Mouse (Mus musculus) heart, embryonic 16.5 days (tissue): ENCODE results near the gene Rsu1. TPM values are rescaled to one million over a fixed set of nuclear protein-coding genes. Genes with fewer than 3 reads are reported as not detected.

Experiments used
- ATAC-seq: fragments of 200-750 bp; cut with Nextera tagmentation; replicated peaks from 2 replicates; pipeline ENCODE4 v1.8.0; 2017; ENCODE audit warnings: moderate number of reproducible peaks; ENCODE audit not compliant: insufficient read depth, low FRiP score; ENCODE audit errors: extremely low read depth
- H3K27ac ChIP-seq: fragments of 300-500 bp; sonication (generic); 2 replicates; pipeline ENCODE4 v1.5.1; 2014; ENCODE audit warnings: mild to moderate bottlenecking, low read length, control low read depth, moderate library complexity
- H3K27me3 ChIP-seq: fragments of 300-500 bp; sonication (generic); 2 replicates; pipeline ENCODE4 v1.6.1; 2014; ENCODE audit warnings: low read length, mixed read lengths; ENCODE audit not compliant: control insufficient read depth, insufficient read depth
- H3K36me3 ChIP-seq: fragments of 300-500 bp; sonication (generic); 2 replicates; pipeline ENCODE4 v1.6.1; 2014; ENCODE audit not compliant: control insufficient read depth, insufficient read depth
- H3K4me1 ChIP-seq: fragments of 300-500 bp; sonication (generic); 2 replicates; pipeline ENCODE4 v1.6.1; 2014; ENCODE audit warnings: low read length, mixed read lengths; ENCODE audit not compliant: control insufficient read depth, insufficient read depth
- H3K4me2 ChIP-seq: fragments of 300-500 bp; sonication (generic); 2 replicates; pipeline ENCODE4 v1.6.1; 2014; ENCODE audit warnings: low read depth, mild to moderate bottlenecking, control low read depth, low read length
- H3K4me3 ChIP-seq: fragments of 300-500 bp; sonication (generic); 2 replicates; pipeline ENCODE4 v1.5.1; 2014; ENCODE audit warnings: mild to moderate bottlenecking, control low read depth, low read length
- H3K9ac ChIP-seq: fragments of 300-500 bp; sonication (generic); 2 replicates; pipeline ENCODE4 v1.6.1; 2014; ENCODE audit warnings: low read length, control low read depth
- H3K9me3 ChIP-seq: fragments of 300-500 bp; sonication (generic); replicated peaks from 2 replicates; pipeline ENCODE4 v1.6.1; 2016; ENCODE audit warnings: low read length; ENCODE audit not compliant: control insufficient read depth
- WGBS: fragments of 180-500 bp; shearing (Covaris S2); extraction: QIAGEN DNeasy Blood & Tissue Kit; methylation state at CpG from one replicate; pipeline ENCODE4 v1.1.7; 2014; 5-methylcytosine and 5-hydroxymethylcytosine counted together
- polyA plus RNA-seq: library from polyadenylated mRNA; unstranded; fragments of >200 nt; fragmentation: Nextera tagmentation; extraction: Ambion mirVana; gene quantifications from 2 replicates; pipeline ENCODE4 v1.2.1, GENCODE M21; 2015

Gene Rsu1
- polyA plus RNA-seq, 1 experiment from 2014 or later, result 138 TPM

GRCm38 (mm10) chr2:13268681-13269293 is 2.4 kb downstream of the Rsu1 start:
- Histone ChIP-seq H3K36me3 (peaks cover 2% of the 10 kb centered on the region; the same call in 1 of the 2 replicates), H3K9me3 (no peaks in the 10 kb centered on the region), H3K27me3 (no peaks in the 10 kb centered on the region), H3K4me1 (peaks cover 20% of the 10 kb centered on the region), H3K9ac (no peak overlapping the region), H3K4me2 (no peak overlapping the region), H3K4me3 (no peak overlapping the region), H3K27ac (no peak overlapping the region)
- WGBS, result 83% methylated on average over 4 of the region's 4 CpGs
- no peak for ATAC-seq

DNA sequence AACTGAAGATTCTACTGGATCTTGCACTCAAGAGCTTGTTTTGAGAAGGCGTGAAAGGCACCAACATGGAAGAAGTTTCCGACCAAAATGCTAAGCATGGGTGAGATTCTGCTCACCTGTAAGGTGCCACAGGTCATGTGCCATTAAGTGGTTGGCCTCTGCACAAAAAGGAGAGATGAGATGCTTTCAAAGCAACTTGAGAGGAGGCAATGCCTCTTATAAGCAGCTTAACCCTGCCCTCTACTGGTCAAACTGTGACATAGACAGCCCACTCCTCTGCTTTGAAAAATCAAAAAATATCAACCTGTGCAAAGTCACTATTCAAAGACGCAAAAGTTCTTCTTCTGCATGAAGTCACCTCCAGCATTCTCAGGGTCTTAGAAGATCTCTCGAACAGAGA is 6.3 kb downstream of the Rsu1 start:
- peaks cover 11% of the 10 kb centered on the region; the same call in 1 of the 2 replicates for H3K36me3 ChIP-seq
- H3K9ac ChIP-seq, result no peak overlapping the region
- no peak overlapping the region for H3K4me3 ChIP-seq
- no peaks in the 10 kb centered on the region for H3K27me3 ChIP-seq
- H3K4me1 ChIP-seq, result peaks cover 12% of the 10 kb centered on the region
- H3K4me2 ChIP-seq, result no peak overlapping the region
- no peak overlapping the region for H3K27ac ChIP-seq
- no peaks in the 10 kb centered on the region for H3K9me3 ChIP-seq
- 47% methylated on average over 4 of the region's 4 CpGs for WGBS
- no peak for ATAC-seq

DNA sequence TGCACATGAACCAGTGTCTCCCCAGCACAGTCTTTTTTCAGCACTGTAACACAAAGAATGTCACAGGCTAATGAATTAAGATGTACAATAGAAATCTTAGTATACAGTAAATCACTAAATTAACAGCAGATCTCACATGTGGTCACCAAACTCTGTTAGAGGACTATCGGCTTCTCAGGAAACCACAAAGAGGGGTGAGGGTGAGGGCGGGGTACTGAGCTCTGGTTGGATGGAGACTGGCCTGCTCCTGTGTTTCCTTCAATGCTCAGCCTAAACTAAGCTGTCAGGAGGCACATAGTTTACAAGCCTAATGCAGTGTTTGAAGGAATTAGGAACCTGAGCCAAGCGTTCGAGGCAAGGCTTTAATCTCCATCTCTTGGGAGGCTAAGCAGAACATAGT is 8.1 kb downstream of the Rsu1 start:
- no peak for ATAC-seq
- Histone ChIP-seq H3K36me3 (peaks cover 11% of the 10 kb centered on the region; the same call in 1 of the 2 replicates), H3K4me1 (peaks cover 4% of the 10 kb centered on the region; the same call in 1 of the 2 replicates), H3K27ac (no peak overlapping the region), H3K4me3 (no peak overlapping the region), H3K9ac (no peak overlapping the region), H3K4me2 (no peak overlapping the region), H3K27me3 (no peaks in the 10 kb centered on the region), H3K9me3 (no peaks in the 10 kb centered on the region)
- 77% methylated on average over 4 of the region's 4 CpGs for WGBS

GRCm38 (mm10) chr2:13258606-13259005 is 12.6 kb downstream of the Rsu1 start:
- WGBS, result 70% methylated on average over 2 of the region's 2 CpGs
- no peak overlapping the region for H3K4me3 ChIP-seq
- no peak overlapping the region for H3K9ac ChIP-seq
- H3K27me3 ChIP-seq, result no peaks in the 10 kb centered on the region
- peaks cover 5% of the 10 kb centered on the region; the same call in 1 of the 2 replicates for H3K9me3 ChIP-seq
- H3K27ac ChIP-seq, result no peak overlapping the region
- H3K4me1 ChIP-seq, result no peaks in the 10 kb centered on the region
- peaks cover 38% of the 10 kb centered on the region for H3K36me3 ChIP-seq
- no peak overlapping the region for H3K4me2 ChIP-seq
- ATAC-seq, result no peak

DNA sequence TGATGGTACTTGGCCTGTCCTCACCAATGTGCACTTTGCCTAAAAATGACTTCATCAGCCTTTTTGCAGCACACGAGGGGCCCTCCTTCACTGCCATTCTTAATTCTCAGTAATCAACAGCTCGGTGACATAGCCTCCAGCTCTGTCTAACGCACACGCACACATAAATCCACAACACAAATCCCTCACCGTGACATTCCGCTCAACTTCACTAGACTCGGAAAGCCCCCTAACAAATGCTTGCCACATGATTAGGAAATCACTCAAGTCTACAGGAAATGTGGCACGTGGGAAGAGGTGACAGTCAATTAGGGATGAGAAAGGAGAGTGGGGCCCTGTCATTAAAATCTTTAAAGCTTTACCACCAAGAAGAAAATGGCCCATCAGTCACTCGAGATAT is 30.5 kb downstream of the Rsu1 start:
- Histone ChIP-seq H3K9ac (no peak overlapping the region), H3K9me3 (no peaks in the 10 kb centered on the region), H3K27me3 (no peaks in the 10 kb centered on the region), H3K4me2 (no peak overlapping the region), H3K4me1 (peaks cover 7% of the 10 kb centered on the region), H3K36me3 (peaks cover 11% of the 10 kb centered on the region), H3K27ac (no peak overlapping the region), H3K4me3 (no peak overlapping the region)
- no peak for ATAC-seq
- 61% methylated on average over 9 of the region's 9 CpGs for WGBS

- H3K4me2 ChIP-seq, result no peak overlapping the region
- H3K27ac ChIP-seq, result no peak overlapping the region
- ATAC-seq, result no peak
- 69% methylated on average over 8 of the region's 8 CpGs for WGBS
- no peaks in the 10 kb centered on the region for H3K9me3 ChIP-seq
- no peaks in the 10 kb centered on the region for H3K27me3 ChIP-seq
- no peak overlapping the region for H3K4me3 ChIP-seq
- H3K9ac ChIP-seq, result no peak overlapping the region
- H3K36me3 ChIP-seq, result peaks cover 6% of the 10 kb centered on the region
- peaks cover 25% of the 10 kb centered on the region for H3K4me1 ChIP-seq
Measured at GRCm38 (mm10) chr2:13237140-13237901, 33.9 kb downstream of the Rsu1 start.

DNA sequence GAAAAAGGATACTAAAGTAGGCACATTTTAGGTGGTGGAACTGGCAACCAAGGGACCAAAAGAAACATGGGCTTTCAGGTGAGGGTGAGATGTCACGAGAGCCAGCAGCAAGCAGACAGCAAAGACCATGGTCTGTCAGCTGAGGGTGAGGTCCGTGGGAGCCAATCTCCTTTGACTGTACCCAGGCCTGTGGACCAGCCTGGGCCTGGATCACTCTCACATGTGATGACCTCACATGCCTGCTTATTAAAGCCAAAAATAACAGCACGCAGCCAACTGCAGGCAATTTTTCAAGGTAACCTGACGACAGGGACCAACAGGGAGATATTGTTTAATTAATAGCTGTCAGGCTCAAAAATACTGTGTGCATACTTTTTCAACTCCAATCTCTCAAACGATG is 35.5 kb downstream of the Rsu1 start:
- Histone ChIP-seq H3K36me3 (peaks cover 6% of the 10 kb centered on the region), H3K9me3 (no peaks in the 10 kb centered on the region), H3K4me3 (no peak overlapping the region), H3K27ac (peak overlapping the region; percentile 45), H3K4me2 (peak overlapping the region; percentile 7; the same call in 1 of the 2 replicates), H3K4me1 (peaks cover 25% of the 10 kb centered on the region), H3K27me3 (no peaks in the 10 kb centered on the region), H3K9ac (0 out of 2 replicates have a peak overlapping the region, but pooled peaks have one; percentile 1)
- WGBS, result 20% methylated on average over 5 of the region's 5 CpGs
- peak; percentile 81 for ATAC-seq

DNA sequence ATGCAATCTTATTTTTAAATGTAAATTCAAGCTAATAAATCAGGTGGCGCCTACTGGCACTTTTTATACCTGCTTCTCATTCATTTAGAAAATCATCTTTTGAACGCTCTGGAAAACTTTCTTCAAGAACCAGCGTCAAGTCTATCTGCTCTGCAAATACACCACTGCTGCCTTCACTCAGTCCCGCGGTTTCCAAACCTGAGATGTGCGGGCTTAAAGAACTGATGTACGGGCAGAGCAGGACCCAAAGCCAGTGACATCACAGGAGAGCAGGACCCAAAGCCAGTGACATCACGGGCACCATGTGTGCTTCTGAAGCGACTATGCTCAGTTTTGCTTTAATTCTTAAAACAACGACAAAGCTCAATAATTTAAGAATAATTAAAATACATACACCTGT is 36.4 kb downstream of the Rsu1 start:
- H3K4me3 ChIP-seq, result no peak overlapping the region
- H3K4me1 ChIP-seq, result peaks cover 25% of the 10 kb centered on the region
- H3K27ac ChIP-seq, result no peak overlapping the region
- no peaks in the 10 kb centered on the region for H3K9me3 ChIP-seq
- H3K4me2 ChIP-seq, result no peak overlapping the region
- H3K9ac ChIP-seq, result no peak overlapping the region
- 86% methylated on average over 10 of the region's 10 CpGs for WGBS
- no peaks in the 10 kb centered on the region for H3K27me3 ChIP-seq
- peaks cover 6% of the 10 kb centered on the region for H3K36me3 ChIP-seq
- ATAC-seq, result no peak

GRCm38 (mm10) chr2:13233902-13234301 is 37.3 kb downstream of the Rsu1 start:
- peaks cover 3% of the 10 kb centered on the region for H3K36me3 ChIP-seq
- H3K4me1 ChIP-seq, result peaks cover 25% of the 10 kb centered on the region
- no peak overlapping the region for H3K4me3 ChIP-seq
- H3K27ac ChIP-seq, result no peak overlapping the region
- 0 out of 2 replicates have a peak, but pooled peaks have one; percentile 31 for ATAC-seq
- H3K27me3 ChIP-seq, result no peaks in the 10 kb centered on the region
- no peak overlapping the region for H3K9ac ChIP-seq
- whole genome bisulfite sequencing, result 52% methylated on average over 7 of the region's 7 CpGs
- H3K9me3 ChIP-seq, result 0 out of 2 replicates have a peak, but pooled peaks cover 2% of the 10 kb centered on the region
- no peak overlapping the region for H3K4me2 ChIP-seq
